Mouse (Mus musculus): ENCODE measurements at regions not wholly inside any gene's neighbourhood (a gene's known extent, or its start where the extent isn't known, plus 50 kb on each side); places are given as distances from the start of the nearest gene placed in this dataset.

GRCm38 (mm10) chr6:47390436-47391002 is 62.7 kb upstream of the Cul1 start:
- 40% methylated on average over 7 of the region's 7 CpGs for WGBS (ENCODE audit: insufficient replicate concordance)
- H3K4me3 ChIP-seq (replicated peaks) = no peak overlapping the region
- no peak overlapping the region for H3K27ac ChIP-seq
- DNase-seq (no peak), ATAC-seq (ENCODE audit: low read depth) (no peak)
- no peak overlapping the region for H3K9ac ChIP-seq
- H3K4me2 ChIP-seq = no peak overlapping the region
- H3K9me3 ChIP-seq (replicated peaks) = no peaks in the 10 kb centered on the region
- H3K27me3 ChIP-seq = no peaks in the 10 kb centered on the region
- H3K36me3 ChIP-seq = no peaks in the 10 kb centered on the region
- H3K4me1 ChIP-seq (replicated peaks) = no peaks in the 10 kb centered on the region

- Histone ChIP-seq H3K9ac (no peak overlapping the region), H3K4me1 (replicated peaks) (no peaks in the 10 kb centered on the region), H3K27me3 (no peaks in the 10 kb centered on the region), H3K4me3 (replicated peaks) (no peak overlapping the region), H3K36me3 (no peaks in the 10 kb centered on the region), H3K9me3 (replicated peaks) (no peaks in the 10 kb centered on the region), H3K27ac (no peak overlapping the region), H3K4me2 (no peak overlapping the region)
- 52% methylated on average over 3 of the region's 3 CpGs for WGBS (ENCODE audit: insufficient replicate concordance)
- no peak for ATAC-seq (ENCODE audit: low read depth)
- DNase-seq = no peak
Measured at GRCm38 (mm10) chr6:47391014-47391802, 62.0 kb upstream of the Cul1 start.

- H3K27me3 ChIP-seq = no peaks in the 10 kb centered on the region
- WGBS (ENCODE audit: insufficient replicate concordance) = 23% methylated on average over 5 of the region's 5 CpGs
- no peak overlapping the region for H3K27ac ChIP-seq
- H3K4me2 ChIP-seq = no peak overlapping the region
- no peaks in the 10 kb centered on the region for H3K36me3 ChIP-seq
- H3K9ac ChIP-seq = no peak overlapping the region
- ATAC-seq (ENCODE audit: low read depth) (no peak), DNase-seq (peak; percentile 26)
- no peak overlapping the region for H3K4me3 ChIP-seq (replicated peaks)
- H3K4me1 ChIP-seq (replicated peaks) = no peaks in the 10 kb centered on the region
- no peaks in the 10 kb centered on the region for H3K9me3 ChIP-seq (replicated peaks)
Measured at GRCm38 (mm10) chr6:47395465-47396337, 57.5 kb upstream of the Cul1 start.

Data from liver, embryonic 13.5 days (tissue).